Mouse (Mus musculus): ENCODE results near the gene Gpd1l. TPM values are rescaled to one million over a fixed set of nuclear protein-coding genes. Genes with fewer than 3 reads are reported as not detected.

Gpd1l gene
- polyA plus RNA-seq, 1 experiment from 2014 or later, result 7.6 TPM

GRCm38 (mm10) chr9:114960844-114961243, 27.1 kb upstream of the Gpd1l start:
- H3K36me3 ChIP-seq (replicated peaks; ENCODE audit: control insufficient read depth, insufficient read depth, low read depth, low read length), result no peaks in the 10 kb centered on the region
- no peaks in the 10 kb centered on the region for H3K4me1 ChIP-seq (ENCODE audit: control insufficient read depth, insufficient read depth, low read length)
- 82% methylated on average over 6 of the region's 6 CpGs for WGBS
- H3K27me3 ChIP-seq (ENCODE audit: control insufficient read depth, insufficient read depth, low read length), result no peaks in the 10 kb centered on the region
- H3K4me3 ChIP-seq (ENCODE audit: low read depth, low read length), result no peak overlapping the region
- H3K4me2 ChIP-seq (ENCODE audit: low read depth, low read length), result no peak overlapping the region
- no peak overlapping the region for H3K9ac ChIP-seq (replicated peaks; ENCODE audit: low read length)
- no peak overlapping the region for H3K27ac ChIP-seq (replicated peaks; ENCODE audit: low read depth, low read length)
- no peak for ATAC-seq (replicated peaks; ENCODE audit: insufficient number of reproducible peaks, low FRiP score, low TSS enrichment, low read depth)
- DNase-seq (ENCODE audit: low spot score), result no peak
- no peaks in the 10 kb centered on the region for H3K9me3 ChIP-seq (replicated peaks; ENCODE audit: control insufficient read depth, low read length)

GRCm38 (mm10) chr9:114960043-114960789, 26.4 kb upstream of the Gpd1l start:
- no peak overlapping the region for H3K9ac ChIP-seq (replicated peaks; ENCODE audit: low read length)
- WGBS, result 73% methylated on average over 4 of the region's 4 CpGs

GRCm38 (mm10) chr9:114956945-114957344, 23.2 kb upstream of the Gpd1l start:
- H3K27ac ChIP-seq (replicated peaks; ENCODE audit: low read depth, low read length), result no peak overlapping the region
- ATAC-seq (replicated peaks; ENCODE audit: insufficient number of reproducible peaks, low FRiP score, low TSS enrichment, low read depth) (no peak), DNase-seq (ENCODE audit: low spot score) (peak; percentile 80)
- H3K4me2 ChIP-seq (ENCODE audit: low read depth, low read length), result no peak overlapping the region
- WGBS, result 39% methylated on average over 5 of the region's 5 CpGs
- no peaks in the 10 kb centered on the region for H3K4me1 ChIP-seq (ENCODE audit: control insufficient read depth, insufficient read depth, low read length)
- H3K9ac ChIP-seq (replicated peaks; ENCODE audit: low read length), result no peak overlapping the region
- H3K36me3 ChIP-seq (replicated peaks; ENCODE audit: control insufficient read depth, insufficient read depth, low read depth, low read length), result no peaks in the 10 kb centered on the region
- no peaks in the 10 kb centered on the region for H3K27me3 ChIP-seq (ENCODE audit: control insufficient read depth, insufficient read depth, low read length)
- no peak overlapping the region for H3K4me3 ChIP-seq (ENCODE audit: low read depth, low read length)
- no peaks in the 10 kb centered on the region for H3K9me3 ChIP-seq (replicated peaks; ENCODE audit: control insufficient read depth, low read length)

More at GRCm38 (mm10) chr9:114960043-114960789, 26.4 kb upstream of the Gpd1l start:
- no peak for ATAC-seq (replicated peaks; ENCODE audit: insufficient number of reproducible peaks, low FRiP score, low TSS enrichment, low read depth)
- no peak for DNase-seq (ENCODE audit: low spot score)
- Histone ChIP-seq H3K4me1 (ENCODE audit: control insufficient read depth, insufficient read depth, low read length) (no peaks in the 10 kb centered on the region), H3K9me3 (replicated peaks; ENCODE audit: control insufficient read depth, low read length) (no peaks in the 10 kb centered on the region), H3K27me3 (ENCODE audit: control insufficient read depth, insufficient read depth, low read length) (no peaks in the 10 kb centered on the region), H3K27ac (replicated peaks; ENCODE audit: low read depth, low read length) (no peak overlapping the region), H3K36me3 (replicated peaks; ENCODE audit: control insufficient read depth, insufficient read depth, low read depth, low read length) (no peaks in the 10 kb centered on the region), H3K4me3 (ENCODE audit: low read depth, low read length) (no peak overlapping the region), H3K4me2 (ENCODE audit: low read depth, low read length) (no peak overlapping the region)

- ATAC-seq (replicated peaks; ENCODE audit: insufficient number of reproducible peaks, low FRiP score, low TSS enrichment, low read depth), result no peak
- 94% methylated on average over 11 of the region's 11 CpGs for WGBS
- no peaks in the 10 kb centered on the region for H3K4me1 ChIP-seq (ENCODE audit: control insufficient read depth, insufficient read depth, low read length)
Observed at GRCm38 (mm10) chr9:114955340-114955739, 21.6 kb upstream of the Gpd1l start.

GRCm38 (mm10) chr9:114952866-114953265, 19.1 kb upstream of the Gpd1l start:
- no peaks in the 10 kb centered on the region for H3K27me3 ChIP-seq (ENCODE audit: control insufficient read depth, insufficient read depth, low read length)
- WGBS, result 24% methylated on average over 1 of the region's 1 CpGs
- H3K4me2 ChIP-seq (ENCODE audit: low read depth, low read length), result no peak overlapping the region
- no peaks in the 10 kb centered on the region for H3K36me3 ChIP-seq (replicated peaks; ENCODE audit: control insufficient read depth, insufficient read depth, low read depth, low read length)
- no peaks in the 10 kb centered on the region for H3K9me3 ChIP-seq (replicated peaks; ENCODE audit: control insufficient read depth, low read length)
- no peak overlapping the region for H3K27ac ChIP-seq (replicated peaks; ENCODE audit: low read depth, low read length)
- H3K4me3 ChIP-seq (ENCODE audit: low read depth, low read length), result no peak overlapping the region
- no peaks in the 10 kb centered on the region; the same call in 1 of the 2 replicates for H3K4me1 ChIP-seq (ENCODE audit: control insufficient read depth, insufficient read depth, low read length)
- ATAC-seq (replicated peaks; ENCODE audit: insufficient number of reproducible peaks, low FRiP score, low TSS enrichment, low read depth), result no peak
- H3K9ac ChIP-seq (replicated peaks; ENCODE audit: low read length), result no peak overlapping the region
- no peak for DNase-seq (ENCODE audit: low spot score)

More at GRCm38 (mm10) chr9:114955340-114955739, 21.6 kb upstream of the Gpd1l start:
- DNase-seq (ENCODE audit: low spot score), result no peak
- H3K4me3 ChIP-seq (ENCODE audit: low read depth, low read length), result no peak overlapping the region
- H3K36me3 ChIP-seq (replicated peaks; ENCODE audit: control insufficient read depth, insufficient read depth, low read depth, low read length), result no peaks in the 10 kb centered on the region
- H3K9ac ChIP-seq (replicated peaks; ENCODE audit: low read length), result no peak overlapping the region
- H3K4me2 ChIP-seq (ENCODE audit: low read depth, low read length), result no peak overlapping the region
- no peaks in the 10 kb centered on the region for H3K27me3 ChIP-seq (ENCODE audit: control insufficient read depth, insufficient read depth, low read length)
- H3K9me3 ChIP-seq (replicated peaks; ENCODE audit: control insufficient read depth, low read length), result no peaks in the 10 kb centered on the region
- no peak overlapping the region for H3K27ac ChIP-seq (replicated peaks; ENCODE audit: low read depth, low read length)

GRCm38 (mm10) chr9:114948395-114948794, 14.6 kb upstream of the Gpd1l start:
- DNase-seq (ENCODE audit: low spot score), result no peak
- ATAC-seq (replicated peaks; ENCODE audit: insufficient number of reproducible peaks, low FRiP score, low TSS enrichment, low read depth), result no peak
- no peak overlapping the region for H3K9ac ChIP-seq (replicated peaks; ENCODE audit: low read length)
- 65% methylated on average over 5 of the region's 5 CpGs for WGBS
- H3K4me3 ChIP-seq (ENCODE audit: low read depth, low read length), result no peak overlapping the region
- H3K27ac ChIP-seq (replicated peaks; ENCODE audit: low read depth, low read length), result no peak overlapping the region
- H3K4me1 ChIP-seq (ENCODE audit: control insufficient read depth, insufficient read depth, low read length), result no peaks in the 10 kb centered on the region; the same call in 1 of the 2 replicates
- H3K27me3 ChIP-seq (ENCODE audit: control insufficient read depth, insufficient read depth, low read length), result no peaks in the 10 kb centered on the region
- H3K9me3 ChIP-seq (replicated peaks; ENCODE audit: control insufficient read depth, low read length), result no peaks in the 10 kb centered on the region
- no peak overlapping the region for H3K4me2 ChIP-seq (ENCODE audit: low read depth, low read length)
- no peaks in the 10 kb centered on the region for H3K36me3 ChIP-seq (replicated peaks; ENCODE audit: control insufficient read depth, insufficient read depth, low read depth, low read length)

GRCm38 (mm10) chr9:114945576-114945975, 11.8 kb upstream of the Gpd1l start:
- Histone ChIP-seq H3K27ac (replicated peaks; ENCODE audit: low read depth, low read length) (no peak overlapping the region), H3K9ac (replicated peaks; ENCODE audit: low read length) (no peak overlapping the region), H3K9me3 (replicated peaks; ENCODE audit: control insufficient read depth, low read length) (no peaks in the 10 kb centered on the region), H3K4me1 (ENCODE audit: control insufficient read depth, insufficient read depth, low read length) (no peaks in the 10 kb centered on the region; the same call in 1 of the 2 replicates), H3K4me3 (ENCODE audit: low read depth, low read length) (no peak overlapping the region), H3K27me3 (ENCODE audit: control insufficient read depth, insufficient read depth, low read length) (no peaks in the 10 kb centered on the region), H3K4me2 (ENCODE audit: low read depth, low read length) (no peak overlapping the region), H3K36me3 (replicated peaks; ENCODE audit: control insufficient read depth, insufficient read depth, low read depth, low read length) (no peaks in the 10 kb centered on the region)
- no peak for ATAC-seq (replicated peaks; ENCODE audit: insufficient number of reproducible peaks, low FRiP score, low TSS enrichment, low read depth)
- 85% methylated on average over 6 of the region's 6 CpGs for WGBS
- no peak for DNase-seq (ENCODE audit: low spot score)

- DNase-seq (ENCODE audit: low spot score) (no peak), ATAC-seq (replicated peaks; ENCODE audit: insufficient number of reproducible peaks, low FRiP score, low TSS enrichment, low read depth) (no peak)
- no peaks in the 10 kb centered on the region for H3K27me3 ChIP-seq (ENCODE audit: control insufficient read depth, insufficient read depth, low read length)
- H3K4me2 ChIP-seq (ENCODE audit: low read depth, low read length), result no peak overlapping the region
- H3K4me1 ChIP-seq (ENCODE audit: control insufficient read depth, insufficient read depth, low read length), result no peaks in the 10 kb centered on the region
- H3K4me3 ChIP-seq (ENCODE audit: low read depth, low read length), result no peak overlapping the region
- H3K9ac ChIP-seq (replicated peaks; ENCODE audit: low read length), result no peak overlapping the region
- no peak overlapping the region for H3K27ac ChIP-seq (replicated peaks; ENCODE audit: low read depth, low read length)
- 78% methylated on average over 3 of the region's 3 CpGs for WGBS
- no peaks in the 10 kb centered on the region for H3K36me3 ChIP-seq (replicated peaks; ENCODE audit: control insufficient read depth, insufficient read depth, low read depth, low read length)
- no peaks in the 10 kb centered on the region for H3K9me3 ChIP-seq (replicated peaks; ENCODE audit: control insufficient read depth, low read length)
Observed at GRCm38 (mm10) chr9:114944642-114945041, 10.9 kb upstream of the Gpd1l start.

Measured in embryonic facial prominence, embryonic 11.5 days (tissue).